Mouse (Mus musculus): Measurements from ENCODE around the gene Rps28. TPM values are rescaled to one million over a fixed set of nuclear protein-coding genes. Genes with fewer than 3 reads are reported as not detected.

Rps28 gene
- polyA plus RNA-seq, 1 experiment, result 493 TPM

- H3K4me1 ChIP-seq (ENCODE audit: control insufficient read depth, insufficient read depth, low read length), result no peaks in the 10 kb centered on the region
- 3% methylated on average over 36 of the region's 36 CpGs for WGBS
- DNase-seq, result peak; percentile 84 to 85
- TF ChIP-seq POLR2A (IDR thresholded peaks at IDR 0.05; ENCODE audit: borderline replicate concordance, insufficient read depth, low read length), result no peak
- TF ChIP-seq CTCF (IDR thresholded peaks at IDR 0.05; ENCODE audit: borderline replicate concordance, insufficient read depth, low read depth, low read length), result no peak
- no peak within 1 kb of the TSS for H3K27ac ChIP-seq (ENCODE audit: insufficient read depth, low read length)
- H3K27me3 ChIP-seq (ENCODE audit: control insufficient read depth, insufficient read depth, low read length), result no peaks in the 10 kb centered on the region; the same call in 1 of the 2 replicates
- peak within 1 kb of the TSS; percentile 75 for H3K4me3 ChIP-seq (replicated peaks; ENCODE audit: insufficient read depth, low read depth, low read length)
Observed at GRCm38 (mm10) chr17:33810334-33811141, 13.8 kb downstream of the Rps28 start, which contains the start of gene Kank3. Gene Kank3 (plus strand): TSS chr17:33810519.

- Histone ChIP-seq H3K27me3 (ENCODE audit: control insufficient read depth, insufficient read depth, low read length) (no peaks in the 10 kb centered on the region; the same call in 1 of the 2 replicates), H3K4me3 (replicated peaks; ENCODE audit: insufficient read depth, low read depth, low read length) (no peak overlapping the region), H3K27ac (ENCODE audit: insufficient read depth, low read length) (no peak overlapping the region), H3K4me1 (ENCODE audit: control insufficient read depth, insufficient read depth, low read length) (no peaks in the 10 kb centered on the region)
- 30% methylated on average over 10 of the region's 10 CpGs for WGBS
- TF ChIP-seq CTCF (IDR thresholded peaks at IDR 0.05; ENCODE audit: borderline replicate concordance, insufficient read depth, low read depth, low read length), result no peak
- no peak for TF ChIP-seq POLR2A (IDR thresholded peaks at IDR 0.05; ENCODE audit: borderline replicate concordance, insufficient read depth, low read length)
- no peak for DNase-seq
Observed at GRCm38 (mm10) chr17:33808192-33808591, 16.2 kb downstream of the Rps28 start.

DNA sequence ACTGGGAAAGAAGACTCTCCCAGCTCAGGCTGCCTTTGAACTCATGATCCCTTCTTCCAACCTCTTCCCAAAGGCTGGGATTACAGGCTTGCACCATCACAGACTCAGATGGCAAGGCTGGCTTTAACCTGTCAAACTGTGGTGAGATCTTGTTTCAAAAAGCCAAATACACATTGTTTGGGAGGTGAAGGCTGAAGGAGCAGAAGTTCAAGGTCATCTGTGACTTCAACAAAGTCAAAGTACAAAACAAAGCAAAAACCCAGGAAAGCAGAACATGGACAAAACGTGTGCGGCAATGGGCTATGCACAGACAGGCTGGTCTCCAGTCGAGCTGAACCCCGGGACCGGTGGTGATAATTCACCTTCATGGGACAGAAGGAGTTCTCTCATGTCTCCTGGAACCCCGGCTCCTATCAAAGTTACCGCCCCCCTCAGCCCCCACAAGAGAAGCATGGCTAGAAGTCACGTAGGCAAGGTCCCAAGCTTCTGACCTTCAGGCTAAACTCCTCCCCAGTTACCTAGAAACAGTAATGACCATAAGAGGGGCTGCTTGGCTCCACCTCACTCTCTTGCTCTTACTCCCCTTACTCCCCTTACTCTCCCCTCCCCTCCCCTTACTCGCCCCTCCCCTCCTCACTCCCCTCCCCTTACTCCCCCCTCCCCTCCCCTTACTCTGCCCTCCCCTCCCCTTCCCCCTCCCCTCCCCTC lies 17.0 kb downstream of the Rps28 start:
- Histone ChIP-seq H3K27me3 (ENCODE audit: control insufficient read depth, insufficient read depth, low read length) (no peaks in the 10 kb centered on the region; the same call in 1 of the 2 replicates), H3K27ac (ENCODE audit: insufficient read depth, low read length) (no peak overlapping the region), H3K4me1 (ENCODE audit: control insufficient read depth, insufficient read depth, low read length) (no peaks in the 10 kb centered on the region), H3K4me3 (replicated peaks; ENCODE audit: insufficient read depth, low read depth, low read length) (no peak overlapping the region)
- DNase-seq, result no peak
- 66% methylated on average over 8 of the region's 9 CpGs for WGBS
- TF ChIP-seq CTCF (IDR thresholded peaks at IDR 0.05; ENCODE audit: borderline replicate concordance, insufficient read depth, low read depth, low read length) (no peak), POLR2A (IDR thresholded peaks at IDR 0.05; ENCODE audit: borderline replicate concordance, insufficient read depth, low read length) (no peak)

GRCm38 (mm10) chr17:33804745-33805144 lies 19.6 kb downstream of the Rps28 start:
- no peak overlapping the region for H3K27ac ChIP-seq (ENCODE audit: insufficient read depth, low read length)
- WGBS, result 26% methylated on average over 1 of the region's 1 CpGs
- TF ChIP-seq CTCF (IDR thresholded peaks at IDR 0.05; ENCODE audit: borderline replicate concordance, insufficient read depth, low read depth, low read length) (no peak), POLR2A (IDR thresholded peaks at IDR 0.05; ENCODE audit: borderline replicate concordance, insufficient read depth, low read length) (no peak)
- H3K27me3 ChIP-seq (ENCODE audit: control insufficient read depth, insufficient read depth, low read length), result no peaks in the 10 kb centered on the region; the same call in 1 of the 2 replicates
- H3K4me1 ChIP-seq (ENCODE audit: control insufficient read depth, insufficient read depth, low read length), result no peaks in the 10 kb centered on the region
- no peak overlapping the region for H3K4me3 ChIP-seq (replicated peaks; ENCODE audit: insufficient read depth, low read depth, low read length)
- no peak for DNase-seq

DNA sequence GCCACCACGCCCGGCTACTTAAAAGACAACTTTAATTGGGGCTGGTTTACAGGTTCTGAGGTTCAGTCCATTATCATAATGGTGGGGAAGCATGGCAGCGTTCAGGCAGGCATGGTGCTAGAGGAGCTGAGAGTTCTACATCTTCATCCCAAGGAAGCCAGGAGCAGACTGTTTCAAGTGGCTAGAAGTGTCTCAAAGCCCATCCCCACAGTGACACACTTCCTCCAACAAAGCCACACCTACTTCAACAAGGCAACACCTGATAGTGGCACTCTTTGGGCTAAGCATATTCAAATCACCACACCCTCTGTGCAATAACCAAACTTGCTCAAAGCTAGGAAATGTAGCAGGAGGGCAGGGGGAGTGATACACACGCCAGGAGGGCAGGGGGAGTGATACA lies 20.2 kb downstream of the Rps28 start:
- Histone ChIP-seq H3K27ac (ENCODE audit: insufficient read depth, low read length) (no peak overlapping the region), H3K27me3 (ENCODE audit: control insufficient read depth, insufficient read depth, low read length) (no peaks in the 10 kb centered on the region; the same call in 1 of the 2 replicates), H3K4me1 (ENCODE audit: control insufficient read depth, insufficient read depth, low read length) (no peaks in the 10 kb centered on the region), H3K4me3 (replicated peaks; ENCODE audit: insufficient read depth, low read depth, low read length) (no peak overlapping the region)
- no peak for DNase-seq
- no peak for TF ChIP-seq POLR2A (IDR thresholded peaks at IDR 0.05; ENCODE audit: borderline replicate concordance, insufficient read depth, low read length)
- TF ChIP-seq CTCF (IDR thresholded peaks at IDR 0.05; ENCODE audit: borderline replicate concordance, insufficient read depth, low read depth, low read length), result no peak
- WGBS, result 53% methylated on average over 4 of the region's 4 CpGs

DNA sequence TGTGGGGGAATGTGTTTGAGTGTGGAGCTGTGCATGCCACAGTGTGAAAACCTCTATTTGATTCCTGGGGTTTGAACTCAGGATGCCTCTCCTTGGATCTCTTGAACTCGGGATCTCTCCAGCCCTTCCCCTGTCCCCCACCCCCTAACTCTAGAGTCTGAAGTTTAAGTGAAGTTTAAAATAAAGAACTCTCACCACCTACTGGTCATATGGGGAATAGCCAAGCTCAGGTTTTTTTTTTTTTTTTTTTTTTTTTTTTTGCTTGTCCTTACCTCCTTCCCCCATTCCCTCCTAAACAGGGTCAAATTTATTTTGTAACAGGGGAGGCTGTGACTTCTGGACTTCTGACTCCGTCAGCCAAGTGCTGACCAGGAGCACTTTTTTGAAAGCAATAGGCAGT lies 22.1 kb downstream of the Rps28 start:
- no peak for DNase-seq
- TF ChIP-seq POLR2A (IDR thresholded peaks at IDR 0.05; ENCODE audit: borderline replicate concordance, insufficient read depth, low read length) (no peak), CTCF (IDR thresholded peaks at IDR 0.05; ENCODE audit: borderline replicate concordance, insufficient read depth, low read depth, low read length) (peak; percentile 35; the same call in 1 of the 2 replicates)
- no peaks in the 10 kb centered on the region; the same call in 1 of the 2 replicates for H3K27me3 ChIP-seq (ENCODE audit: control insufficient read depth, insufficient read depth, low read length)
- WGBS, result 0% methylated on average over 2 of the region's 2 CpGs
- no peaks in the 10 kb centered on the region for H3K4me1 ChIP-seq (ENCODE audit: control insufficient read depth, insufficient read depth, low read length)
- no peak overlapping the region for H3K27ac ChIP-seq (ENCODE audit: insufficient read depth, low read length)
- H3K4me3 ChIP-seq (replicated peaks; ENCODE audit: insufficient read depth, low read depth, low read length), result no peak overlapping the region

GRCm38 (mm10) chr17:33799277-33799676 lies 25.1 kb downstream of the Rps28 start:
- no peak overlapping the region for H3K27ac ChIP-seq (ENCODE audit: insufficient read depth, low read length)
- 71% methylated on average over 1 of the region's 1 CpGs for WGBS
- DNase-seq, result no peak
- no peak overlapping the region for H3K4me3 ChIP-seq (replicated peaks; ENCODE audit: insufficient read depth, low read depth, low read length)
- no peaks in the 10 kb centered on the region for H3K4me1 ChIP-seq (ENCODE audit: control insufficient read depth, insufficient read depth, low read length)
- TF ChIP-seq POLR2A (IDR thresholded peaks at IDR 0.05; ENCODE audit: borderline replicate concordance, insufficient read depth, low read length) (no peak), CTCF (IDR thresholded peaks at IDR 0.05; ENCODE audit: borderline replicate concordance, insufficient read depth, low read depth, low read length) (no peak)
- no peaks in the 10 kb centered on the region; the same call in 1 of the 2 replicates for H3K27me3 ChIP-seq (ENCODE audit: control insufficient read depth, insufficient read depth, low read length)
